Mouse (Mus musculus) ovary, postnatal 14 days (tissue): ENCODE measurements around the gene Abcb1b.
"Not testable (repeated sequence)": the region's sequence is repeated elsewhere in the genome, so short reads cannot be mapped to it uniquely, and the experiment has no call there.

Experiments used
- DNase-seq: peaks from one replicate; pipeline ENCODE4 v3.0.0; 2022; ENCODE audit warnings: low spot score

Abcb1b gene

GRCm38 (mm10) chr5:8863580-8864337, 65.8 kb downstream of the Abcb1b start:
- no peak for DNase-seq

GRCm38 (mm10) chr5:8865630-8866029, 67.7 kb downstream of the Abcb1b start:
- not testable (repeated sequence) for DNase-seq

- DNase-seq = no peak
Observed at GRCm38 (mm10) chr5:8866366-8866765, 68.4 kb downstream of the Abcb1b start.

- DNase-seq = no peak
Observed at GRCm38 (mm10) chr5:8868019-8868418, 70.1 kb downstream of the Abcb1b start.

- DNase-seq = no peak
Observed at GRCm38 (mm10) chr5:8872979-8873915, 75.3 kb downstream of the Abcb1b start.

GRCm38 (mm10) chr5:8877086-8877485, 79.1 kb downstream of the Abcb1b start:
- DNase-seq = no peak

- no peak for DNase-seq
Observed at GRCm38 (mm10) chr5:8877800-8878199, 79.9 kb downstream of the Abcb1b start.

GRCm38 (mm10) chr5:8885837-8886236, 87.9 kb downstream of the Abcb1b start:
- no peak for DNase-seq

- peak; percentile 43 for DNase-seq
Observed at GRCm38 (mm10) chr5:8893300-8894103, 95.6 kb downstream of the Abcb1b start, which contains the start of gene Abcb4. Gene Abcb4, plus strand, starts transcription at chr5:8893717.

GRCm38 (mm10) chr5:8894104-8894425, 96.1 kb downstream of the Abcb1b start:
- peak; percentile 2 for DNase-seq

GRCm38 (mm10) chr5:8894641-8895490, 96.9 kb downstream of the Abcb1b start:
- DNase-seq = no peak

GRCm38 (mm10) chr5:8896198-8896597, 98.3 kb downstream of the Abcb1b start:
- DNase-seq = no peak

- DNase-seq = no peak
Observed at GRCm38 (mm10) chr5:8898246-8898645, 100.3 kb downstream of the Abcb1b start.

- no peak for DNase-seq
Observed at GRCm38 (mm10) chr5:8901001-8901400, 103.1 kb downstream of the Abcb1b start.

GRCm38 (mm10) chr5:8902141-8902817, 104.3 kb downstream of the Abcb1b start:
- no peak for DNase-seq

GRCm38 (mm10) chr5:8904539-8904938, 106.6 kb downstream of the Abcb1b start:
- DNase-seq = no peak

- no peak for DNase-seq
Observed at GRCm38 (mm10) chr5:8911567-8912198, 113.7 kb downstream of the Abcb1b start.
